Mouse (Mus musculus): ENCODE measurements at regions not wholly inside any gene's neighbourhood (a gene's known extent, or its start where the extent isn't known, plus 50 kb on each side); places are given as distances from the start of the nearest gene placed in this dataset.

DNA sequence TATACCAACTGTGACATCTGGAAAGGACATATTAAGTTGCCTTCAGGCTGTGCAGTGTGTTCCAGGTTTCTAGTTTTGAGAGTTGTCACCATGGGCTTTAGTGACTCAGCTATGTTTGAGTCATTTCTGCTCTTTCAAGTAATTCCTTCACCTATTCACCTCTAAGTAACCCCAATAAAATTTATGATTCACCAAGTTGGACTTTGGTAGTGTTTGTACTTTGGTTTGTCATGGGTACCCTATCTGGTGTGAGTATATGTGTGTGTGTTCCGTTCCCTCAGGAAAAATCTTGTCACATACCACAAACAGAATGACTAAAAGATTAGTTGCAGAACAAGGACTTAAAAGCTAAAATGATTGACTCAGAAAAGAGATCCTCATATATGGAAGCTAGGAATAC lies 76.8 kb upstream of the Crbn start:
- in situ Hi-C loops (cut with MboI, MseI) = no loop called here

GRCm38 (mm10) chr6:106891879-106892638 lies 92.2 kb upstream of the Crbn start:
- in situ Hi-C loops (cut with MboI, MseI) = no loop called here

DNA sequence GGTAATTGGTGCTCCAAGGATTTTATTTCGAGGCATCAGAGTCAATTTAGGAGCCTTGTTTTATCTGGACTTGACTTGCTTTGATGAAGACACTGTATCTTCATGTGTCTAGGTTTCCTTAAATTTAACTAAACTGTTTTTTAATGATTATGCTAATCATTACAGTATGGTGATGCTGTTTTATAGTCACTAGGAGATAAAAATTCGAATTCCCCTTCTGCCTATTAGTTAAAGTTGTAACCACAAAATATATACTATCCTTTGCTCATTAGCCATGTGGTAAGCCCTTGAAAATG lies 92.7 kb upstream of the Crbn start:
- in situ Hi-C loops (cut with MboI, MseI) = no loop called here

GRCm38 (mm10) chr6:106903953-106904683 lies 104.2 kb upstream of the Crbn start:
- in situ Hi-C loops (cut with MboI, MseI) = no loop called here

DNA sequence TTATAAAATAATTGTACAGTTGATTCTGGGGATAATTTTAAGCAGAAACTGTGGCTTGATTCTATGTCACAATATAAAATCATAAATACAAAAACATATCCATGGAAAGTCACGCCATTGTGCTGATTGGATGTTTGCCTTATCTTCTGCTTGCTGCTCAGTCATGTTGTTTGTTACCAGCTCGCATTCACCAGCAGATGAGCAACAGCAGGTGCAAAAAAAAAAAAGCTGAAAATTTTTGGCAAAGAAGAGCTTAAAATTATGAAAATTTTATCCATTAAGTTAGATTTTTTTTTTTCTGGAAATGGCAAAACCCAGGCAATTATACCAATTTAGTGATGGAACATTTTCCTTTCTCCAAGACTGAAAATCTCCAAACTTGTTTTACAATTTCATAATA lies 115.2 kb upstream of the Crbn start:
- in situ Hi-C loops (cut with MboI, MseI) = no loop called here

DNA sequence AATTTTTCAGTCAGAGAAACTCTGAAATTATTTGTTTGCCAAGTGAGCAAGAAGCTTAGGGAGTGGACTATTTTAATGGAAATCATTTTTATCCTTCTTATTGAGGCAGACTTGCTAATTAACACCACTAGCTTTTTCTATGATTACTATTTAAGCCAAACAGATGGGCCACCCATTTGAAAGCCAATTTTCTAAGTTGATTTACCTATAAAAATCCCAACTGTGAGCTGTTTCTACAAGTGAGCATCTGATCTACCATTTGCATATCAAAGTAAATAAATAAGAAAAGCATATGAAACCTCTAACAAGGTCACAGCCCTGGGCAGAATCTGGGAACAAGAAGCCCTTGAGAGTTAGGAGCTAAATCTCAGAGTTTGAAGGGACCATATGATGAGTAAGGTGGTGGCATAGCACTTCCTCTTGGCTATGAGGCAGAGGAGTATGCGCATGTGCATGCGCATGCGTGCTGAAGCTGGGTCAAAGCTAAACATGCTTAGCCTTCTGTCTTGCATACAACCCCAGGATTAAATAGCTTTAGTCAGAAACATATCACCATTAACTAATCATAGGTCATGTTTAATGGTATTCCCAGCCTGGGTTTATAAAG lies 116.9 kb upstream of the Crbn start:
- in situ Hi-C loops (cut with MboI, MseI) = no loop called here

GRCm38 (mm10) chr6:106920951-106921350 lies 121.1 kb upstream of the Crbn start:
- in situ Hi-C loops (cut with MboI, MseI) = no loop called here

GRCm38 (mm10) chr6:106925486-106925885 lies 125.6 kb upstream of the Crbn start:
- in situ Hi-C loops (cut with MboI, MseI) = no loop called here

- in situ Hi-C loops (cut with MboI, MseI) = no loop called here
Observed at GRCm38 (mm10) chr6:106933584-106933983, 133.7 kb upstream of the Crbn start.

- in situ Hi-C loops (cut with MboI, MseI) = no loop called here
Observed at GRCm38 (mm10) chr6:106946227-106946927, 146.5 kb upstream of the Crbn start.

GRCm38 (mm10) chr6:106950909-106951308 lies 151.0 kb upstream of the Crbn start:
- in situ Hi-C loops (cut with MboI, MseI) = no loop called here

DNA sequence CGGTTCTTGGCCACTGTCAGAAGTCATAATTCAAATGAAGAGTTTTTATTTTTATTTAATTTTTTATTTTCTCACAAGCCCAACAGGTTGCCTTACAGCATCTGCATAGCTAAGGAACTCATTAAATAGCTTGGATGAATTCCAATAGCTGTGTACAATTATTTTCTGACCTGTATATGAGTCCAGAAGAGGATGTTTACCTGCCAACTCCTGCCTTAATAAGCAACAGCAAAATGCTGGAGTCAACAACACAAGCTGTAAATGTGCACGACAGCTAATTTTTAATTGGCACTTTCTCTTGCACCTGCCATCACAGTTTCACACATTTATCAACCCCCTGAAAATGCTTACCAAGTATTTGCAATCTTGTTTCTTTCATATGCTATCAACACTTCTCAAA lies 161.4 kb upstream of the Crbn start:
- in situ Hi-C loops (cut with MboI, MseI) = no loop called here

DNA sequence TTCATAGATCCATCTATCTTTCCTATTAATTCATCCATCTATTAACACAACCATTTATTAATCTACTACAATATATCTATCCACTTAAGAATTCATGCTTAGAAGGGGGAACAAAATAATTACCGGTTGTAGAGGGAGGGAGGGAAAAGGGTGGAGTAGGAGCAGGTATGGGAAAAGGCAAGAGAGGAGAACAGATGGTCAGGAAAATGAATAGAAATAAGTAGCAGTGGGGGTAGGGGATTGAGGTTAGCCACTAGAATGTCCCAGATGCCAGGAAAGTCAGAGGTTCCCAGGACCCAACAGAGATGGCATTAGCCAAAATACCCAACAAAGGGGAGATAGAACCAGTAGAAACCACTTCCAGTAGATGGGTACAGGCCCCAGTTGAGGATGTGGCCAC lies 164.5 kb upstream of the Crbn start:
- in situ Hi-C loops (cut with MboI, MseI) = no loop called here

- in situ Hi-C loops (cut with MboI, MseI) = no loop called here
Observed at GRCm38 (mm10) chr6:106975439-106975838, 175.6 kb upstream of the Crbn start.

- in situ Hi-C loops (cut with MboI, MseI) = no loop called here
Observed at GRCm38 (mm10) chr6:106978721-106979120, 178.8 kb upstream of the Crbn start.

GRCm38 (mm10) chr6:106979755-106980154 lies 179.9 kb upstream of the Crbn start:
- in situ Hi-C loops (cut with MboI, MseI) = no loop called here

- in situ Hi-C loops (cut with MboI, MseI) = no loop called here
Observed at GRCm38 (mm10) chr6:106980188-106980587, 180.3 kb upstream of the Crbn start.

- in situ Hi-C loops (cut with MboI, MseI) = no loop called here
Observed at GRCm38 (mm10) chr6:106981232-106981631, 181.4 kb upstream of the Crbn start.

DNA sequence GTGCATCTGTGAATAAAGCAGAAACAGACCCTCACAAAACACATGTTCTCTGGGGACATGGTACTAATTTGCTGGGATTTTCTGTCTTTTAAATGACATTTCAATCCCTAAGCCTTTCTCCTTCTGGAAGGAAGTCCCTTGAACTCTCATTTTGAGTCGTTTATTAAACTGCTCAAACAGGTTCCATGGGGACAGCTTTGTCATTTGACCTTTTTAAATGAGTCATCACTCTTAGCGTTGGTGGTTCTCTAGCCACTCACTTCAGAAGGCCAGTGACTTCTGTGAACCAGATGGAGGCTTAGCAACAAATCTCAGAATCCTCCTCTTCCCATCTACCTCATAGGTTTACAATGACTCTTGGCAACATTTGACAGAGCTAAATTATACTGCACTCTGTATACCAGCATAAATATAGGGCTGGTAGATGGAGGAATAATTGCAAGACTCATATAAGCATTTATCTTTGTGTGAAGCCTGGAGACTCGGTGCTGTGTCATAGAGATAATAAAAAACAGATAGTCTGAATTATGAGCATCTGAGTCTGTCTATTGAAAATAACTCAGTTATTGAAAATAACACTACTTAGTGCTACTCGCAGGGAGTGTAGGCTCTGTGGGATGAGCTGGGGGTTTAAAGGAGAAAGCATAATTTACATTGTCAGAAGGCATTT lies 185.4 kb upstream of the Crbn start:
- in situ Hi-C loops (cut with MboI, MseI) = no loop called here

DNA sequence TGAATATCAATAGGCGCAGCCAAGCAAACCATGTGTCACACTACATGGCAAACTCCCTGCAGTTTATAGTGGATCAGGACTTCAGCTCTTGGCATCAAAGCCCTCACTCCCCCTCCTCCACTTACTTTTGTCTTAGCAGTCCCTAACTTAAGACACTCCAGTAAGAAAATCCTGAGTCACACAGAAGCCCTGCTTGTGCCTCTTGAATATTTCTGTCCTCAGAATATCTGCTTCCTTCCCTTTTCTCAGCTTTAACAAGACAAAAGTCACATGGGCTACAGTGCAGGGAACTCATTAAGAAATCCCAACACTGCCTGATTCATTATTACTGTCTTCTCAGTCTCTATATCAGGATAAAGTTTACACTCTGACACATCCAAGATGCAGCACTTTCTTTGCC lies 191.7 kb upstream of the Crbn start:
- in situ Hi-C loops (cut with MboI, MseI) = no loop called here

GRCm38 (mm10) chr6:107004406-107005120 lies 204.7 kb upstream of the Crbn start:
- in situ Hi-C loops (cut with MboI, MseI) = no loop called here
